Mouse (Mus musculus): ENCODE data around the gene Slc6a18.

Slc6a18 gene

GRCm38 (mm10) chr13:73685502-73685901 is 7.7 kb upstream of the Slc6a18 start:
- no peak for DNase-seq (ENCODE audit: low spot score)

GRCm38 (mm10) chr13:73684412-73684811 is 6.6 kb upstream of the Slc6a18 start:
- DNase-seq (ENCODE audit: low spot score), result peak; percentile 40

DNA sequence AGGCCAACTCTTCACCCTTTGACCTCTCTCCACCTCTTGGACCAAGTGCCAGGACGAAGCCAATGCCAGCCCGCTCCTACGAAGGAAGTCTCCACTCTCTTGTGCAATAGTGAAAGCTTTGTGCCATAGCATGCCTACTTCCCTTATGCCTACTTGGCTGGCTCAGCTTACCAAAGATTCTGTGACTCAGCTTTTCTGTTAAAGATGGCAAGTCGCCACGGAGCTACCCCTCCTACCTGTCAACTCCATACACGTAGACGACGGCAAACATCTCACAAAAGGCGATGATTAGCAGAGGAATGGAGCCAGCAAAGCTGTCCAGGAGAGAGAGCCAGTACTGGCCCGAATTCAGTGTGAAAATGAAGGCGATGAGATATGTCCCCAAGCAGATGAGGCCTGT is 5.9 kb upstream of the Slc6a18 start:
- peak; percentile 74 for DNase-seq (ENCODE audit: low spot score)

- DNase-seq (ENCODE audit: low spot score), result no peak
Measured at GRCm38 (mm10) chr13:73682226-73682625, 4.4 kb upstream of the Slc6a18 start.

DNA sequence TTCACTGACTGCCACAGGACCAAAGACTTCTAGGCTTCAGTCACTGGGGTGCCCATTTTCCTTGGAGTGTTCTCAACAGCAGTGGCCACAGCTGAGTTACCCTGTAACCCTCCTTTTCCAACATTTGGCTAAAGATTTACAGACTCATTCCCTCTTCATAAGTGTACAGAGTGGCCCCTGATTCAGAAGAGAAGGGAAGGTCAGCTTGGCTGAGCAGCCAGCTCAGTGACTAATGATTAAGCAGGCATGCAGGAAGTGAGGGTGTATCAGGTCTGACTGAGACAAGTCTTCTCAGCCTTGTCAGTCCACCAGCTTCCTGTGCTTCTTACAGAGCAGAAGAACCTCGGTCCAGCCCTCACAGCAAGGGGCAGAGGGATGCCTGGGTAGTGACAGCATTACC is 2.6 kb upstream of the Slc6a18 start:
- no peak for DNase-seq (ENCODE audit: low spot score)

- DNase-seq (ENCODE audit: low spot score), result no peak
Measured at GRCm38 (mm10) chr13:73679311-73679710, 1.5 kb upstream of the Slc6a18 start.

DNA sequence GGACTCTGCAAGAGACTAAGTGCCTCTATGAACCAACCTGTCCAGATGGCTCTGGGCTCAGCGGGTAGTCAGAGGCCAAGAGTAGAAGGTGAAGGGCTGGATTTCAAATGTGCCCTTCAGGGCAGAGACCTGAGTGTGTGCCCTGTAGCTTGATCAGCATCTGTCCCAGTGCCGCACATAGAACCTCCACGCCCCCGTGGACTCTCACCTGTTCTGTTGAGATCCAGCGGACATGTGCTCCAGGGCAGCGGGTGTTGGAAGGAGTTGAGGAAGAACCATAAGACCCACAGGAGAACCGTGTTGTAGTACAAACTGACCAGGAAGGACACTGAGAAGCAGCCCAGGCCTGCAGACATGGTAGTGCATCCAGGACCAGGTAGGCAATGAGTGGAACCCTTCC is 2.7 kb downstream of the Slc6a18 start:
- no peak for DNase-seq (ENCODE audit: low spot score)

DNA sequence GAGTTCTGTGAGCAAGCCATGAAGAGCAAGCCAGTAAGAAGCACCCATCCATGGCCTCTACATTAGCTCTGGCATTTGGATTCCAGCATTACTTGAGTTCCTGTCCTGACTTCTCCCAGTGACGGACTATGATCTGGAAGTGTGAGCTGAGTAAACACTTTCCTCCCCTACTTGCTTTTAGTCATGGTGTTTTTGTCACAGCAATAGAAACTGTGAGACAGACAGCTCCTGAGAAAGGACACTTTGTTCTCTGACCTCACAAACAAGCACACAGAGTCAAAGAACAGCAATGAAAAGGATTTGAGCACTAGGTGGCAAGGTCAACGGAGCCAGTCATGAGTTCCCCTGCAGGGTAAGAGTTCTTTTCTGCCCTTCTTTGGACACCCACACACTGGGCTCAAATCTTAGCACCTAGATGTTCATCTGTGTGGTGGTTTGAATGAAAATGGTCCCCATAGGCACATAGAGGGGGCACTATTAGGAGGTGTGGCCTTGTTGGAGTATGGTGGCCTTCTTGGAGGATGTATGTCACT is 17.6 kb downstream of the Slc6a18 start:
- no peak for DNase-seq (ENCODE audit: low spot score)

GRCm38 (mm10) chr13:73658953-73659352 is 18.9 kb downstream of the Slc6a18 start:
- peak; percentile 28 for DNase-seq (ENCODE audit: low spot score)

DNA sequence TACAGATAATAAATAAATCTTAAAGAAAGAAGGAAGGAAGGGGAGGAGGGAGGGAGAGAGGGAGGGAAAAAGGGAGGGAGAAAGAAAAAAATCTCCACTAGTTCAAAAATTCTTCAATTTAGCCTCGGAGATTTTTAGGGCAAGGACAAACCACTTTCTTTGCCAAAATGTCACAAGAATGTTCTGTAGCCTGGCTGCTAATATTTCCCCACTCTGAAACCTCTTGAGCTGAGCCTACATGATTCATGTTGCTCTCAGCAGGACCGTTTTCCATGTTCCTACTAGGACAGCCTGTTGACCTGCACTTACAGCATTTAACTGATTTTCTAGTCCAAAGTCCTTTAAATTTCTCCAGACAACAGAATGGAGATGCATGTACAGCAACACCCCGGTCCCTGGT is 22.8 kb downstream of the Slc6a18 start:
- DNase-seq (ENCODE audit: low spot score), result peak; percentile 50

DNA sequence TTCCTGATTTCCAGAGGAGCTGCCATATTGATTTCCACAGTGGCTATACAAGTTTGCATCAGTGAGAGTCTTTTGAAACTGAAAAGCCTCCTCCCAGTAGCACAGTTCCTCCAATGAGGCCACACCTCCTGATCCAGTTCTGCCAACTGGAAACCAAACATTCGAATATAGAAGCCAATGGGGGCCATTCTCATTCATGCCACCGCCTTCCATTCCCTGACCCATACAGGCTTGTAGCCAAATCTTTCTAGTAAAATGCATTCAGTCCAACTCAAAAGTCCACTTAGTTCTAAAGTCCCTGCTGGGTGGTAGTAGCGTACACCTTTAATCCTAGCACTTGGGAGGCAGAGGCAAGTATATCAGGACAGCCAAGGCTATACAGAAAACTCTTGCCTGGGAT is 24.6 kb downstream of the Slc6a18 start:
- DNase-seq (ENCODE audit: low spot score), result no peak

- DNase-seq (ENCODE audit: low spot score), result peak; percentile 63
Measured at GRCm38 (mm10) chr13:73646397-73647087, 31.3 kb downstream of the Slc6a18 start.

- no peak for DNase-seq (ENCODE audit: low spot score)
Measured at GRCm38 (mm10) chr13:73641296-73641695, 36.5 kb downstream of the Slc6a18 start.

DNA sequence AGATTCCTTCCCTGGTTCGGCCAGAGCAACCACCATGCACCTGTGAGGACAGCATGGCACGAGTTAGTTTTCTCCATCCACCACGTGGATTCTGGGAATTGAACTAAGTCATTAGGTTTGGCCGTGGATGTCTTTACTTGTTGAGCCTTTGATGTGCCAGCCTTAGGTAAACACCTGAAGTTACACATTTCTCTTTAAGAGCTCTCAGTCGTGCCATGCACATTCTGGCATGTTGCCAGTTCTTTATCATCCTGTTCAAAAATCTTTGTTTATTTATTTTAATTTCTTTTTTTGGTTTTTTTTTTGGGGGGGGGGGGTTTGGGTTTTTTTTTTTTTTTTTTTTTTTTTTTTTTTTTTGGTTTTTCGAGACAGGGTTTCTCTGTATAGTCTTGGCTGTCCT is 40.0 kb downstream of the Slc6a18 start:
- DNase-seq (ENCODE audit: low spot score), result no peak

GRCm38 (mm10) chr13:73631837-73632236 is 46.0 kb downstream of the Slc6a18 start:
- no peak for DNase-seq (ENCODE audit: low spot score)

DNA sequence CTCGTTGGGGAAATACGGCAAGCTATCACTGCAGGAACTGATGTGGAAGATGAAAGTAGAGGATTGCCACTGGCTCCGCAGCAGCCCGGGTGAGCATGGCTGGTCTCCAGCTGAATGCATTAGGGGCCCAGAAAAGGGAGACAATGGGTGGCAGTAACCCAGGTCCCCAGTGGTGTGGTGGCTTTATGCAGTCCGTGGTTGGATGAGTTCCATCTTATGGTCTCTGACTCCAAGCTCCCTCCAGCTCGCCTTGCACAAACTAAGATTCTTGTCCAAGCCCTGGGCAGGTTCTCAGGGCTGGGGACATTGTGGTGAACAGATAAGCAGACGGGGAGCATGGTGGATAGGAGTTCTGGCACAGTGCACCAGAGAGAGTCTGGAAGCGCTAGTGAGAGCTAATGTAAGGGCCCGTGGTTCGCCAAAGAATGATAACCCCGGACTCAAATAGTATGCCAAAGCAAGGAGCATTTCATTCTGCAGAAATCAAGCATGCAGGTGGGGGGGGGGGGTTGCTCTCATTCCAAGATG is 49.2 kb downstream of the Slc6a18 start:
- DNase-seq (ENCODE audit: low spot score), result no peak

GRCm38 (mm10) chr13:73626745-73627549 is 50.9 kb downstream of the Slc6a18 start, which contains the start of gene Tert:
Gene Tert (plus strand): TSS chr13:73626911.
- no peak for DNase-seq (ENCODE audit: low spot score)

- DNase-seq (ENCODE audit: low spot score), result no peak
Measured at GRCm38 (mm10) chr13:73626410-73626744, 51.4 kb downstream of the Slc6a18 start.

DNA sequence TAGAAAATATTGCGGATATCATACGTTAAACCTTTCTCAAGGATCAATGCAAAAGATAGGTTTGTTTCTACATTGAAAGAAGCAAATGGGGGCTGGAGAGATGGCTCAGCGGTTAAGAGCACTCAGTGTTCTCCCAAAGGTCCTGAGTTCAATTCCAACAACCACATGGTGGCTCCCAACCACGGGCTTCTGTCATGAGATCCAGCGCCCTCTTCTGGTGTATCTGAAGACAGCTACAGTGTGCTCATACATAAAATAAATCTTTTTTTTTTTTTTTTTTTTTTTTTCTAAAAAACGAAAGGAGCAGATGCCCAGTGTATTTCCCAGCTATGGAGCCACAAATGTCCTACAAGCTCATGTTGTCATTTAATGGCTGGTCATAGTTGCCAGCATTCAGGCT is 57.2 kb downstream of the Slc6a18 start:
- peak; percentile 43 for DNase-seq (ENCODE audit: low spot score)

DNA sequence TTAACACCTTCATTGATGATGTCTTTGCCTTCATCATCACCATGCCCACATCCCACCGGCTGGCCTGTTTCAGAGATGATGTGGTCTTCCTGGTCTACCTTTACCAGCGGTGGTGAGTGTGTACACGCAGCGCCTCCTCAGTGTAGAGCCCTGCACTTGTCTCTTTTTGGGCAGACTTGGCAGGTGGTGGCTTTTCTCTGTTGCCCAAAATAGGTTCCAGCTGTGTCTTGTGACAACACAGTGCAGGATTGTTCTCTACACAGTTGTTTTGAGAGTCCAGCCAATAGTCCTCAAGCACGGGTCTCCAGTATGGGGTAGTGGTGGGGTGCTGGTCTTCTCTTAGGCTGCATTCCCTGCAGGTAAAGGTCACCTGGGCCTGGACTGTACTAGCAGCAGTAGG is 59.4 kb downstream of the Slc6a18 start:
- DNase-seq (ENCODE audit: low spot score), result no peak
